Mouse (Mus musculus): ENCODE measurements at regions not wholly inside any gene's neighbourhood (a gene's known extent, or its start where the extent isn't known, plus 50 kb on each side); places are given as distances from the start of the nearest gene placed in this dataset.
A peak's percentile ranks its signal among the peaks of the same experiment; 100 is the strongest.

GRCm38 (mm10) chr19:49741239-49741638, 937.2 kb downstream of the Sorcs1 start:
- no peak for TF ChIP-seq EP300 (IDR thresholded peaks at IDR 0.05)
- no peak for TF ChIP-seq CTCF (IDR thresholded peaks at IDR 0.05)
- Histone ChIP-seq H3K9me3 (ENCODE audit: low read length) (no peaks in the 10 kb centered on the region), H3K27ac (ENCODE audit: low read length) (no peak overlapping the region), H3K4me2 (replicated peaks; ENCODE audit: low read depth, low read length) (no peak overlapping the region), H3K27me3 (replicated peaks; ENCODE audit: insufficient read depth, low read length) (no peaks in the 10 kb centered on the region), H3K4me3 (ENCODE audit: low read depth, low read length) (no peak overlapping the region), H3K36me3 (ENCODE audit: insufficient read depth, low read length) (no peaks in the 10 kb centered on the region), H3K9ac (replicated peaks; ENCODE audit: low read depth) (no peak overlapping the region), H3K4me1 (ENCODE audit: insufficient read depth, low read depth, low read length) (no peaks in the 10 kb centered on the region)
- 79% methylated on average over 6 of the region's 6 CpGs for WGBS
- DNase-seq (ENCODE audit: low spot score): peak; percentile 23
- no peak for ATAC-seq

GRCm38 (mm10) chr19:49739483-49740175, 938.8 kb downstream of the Sorcs1 start:
- Histone ChIP-seq H3K9ac (replicated peaks; ENCODE audit: low read depth) (no peak overlapping the region), H3K9me3 (ENCODE audit: low read length) (no peaks in the 10 kb centered on the region), H3K27ac (ENCODE audit: low read length) (no peak overlapping the region), H3K4me1 (ENCODE audit: insufficient read depth, low read depth, low read length) (no peaks in the 10 kb centered on the region), H3K4me3 (ENCODE audit: low read depth, low read length) (no peak overlapping the region), H3K4me2 (replicated peaks; ENCODE audit: low read depth, low read length) (no peak overlapping the region), H3K36me3 (ENCODE audit: insufficient read depth, low read length) (no peaks in the 10 kb centered on the region), H3K27me3 (replicated peaks; ENCODE audit: insufficient read depth, low read length) (no peaks in the 10 kb centered on the region)
- TF ChIP-seq EP300 (IDR thresholded peaks at IDR 0.05) (no peak), CTCF (IDR thresholded peaks at IDR 0.05) (no peak)
- ATAC-seq (no peak), DNase-seq (ENCODE audit: low spot score) (no peak)
- WGBS: 51% methylated on average over 13 of the region's 13 CpGs

GRCm38 (mm10) chr19:49697659-49698058, 980.8 kb downstream of the Sorcs1 start:
- Histone ChIP-seq H3K36me3 (ENCODE audit: insufficient read depth, low read length) (no peaks in the 10 kb centered on the region), H3K27ac (ENCODE audit: low read length) (no peak overlapping the region), H3K9me3 (ENCODE audit: low read length) (no peaks in the 10 kb centered on the region), H3K27me3 (replicated peaks; ENCODE audit: insufficient read depth, low read length) (no peaks in the 10 kb centered on the region), H3K4me3 (ENCODE audit: low read depth, low read length) (no peak overlapping the region), H3K4me1 (ENCODE audit: insufficient read depth, low read depth, low read length) (no peaks in the 10 kb centered on the region), H3K4me2 (replicated peaks; ENCODE audit: low read depth, low read length) (no peak overlapping the region), H3K9ac (replicated peaks; ENCODE audit: low read depth) (no peak overlapping the region)
- ATAC-seq (no peak), DNase-seq (ENCODE audit: low spot score) (no peak)
- no peak for TF ChIP-seq EP300 (IDR thresholded peaks at IDR 0.05)
- 45% methylated on average over 1 of the region's 1 CpGs for WGBS

GRCm38 (mm10) chr19:49685588-49686281, 992.7 kb downstream of the Sorcs1 start:
- Histone ChIP-seq H3K9me3 (ENCODE audit: low read length) (peaks cover 2% of the 10 kb centered on the region; the same call in 1 of the 2 replicates), H3K4me3 (ENCODE audit: low read depth, low read length) (no peak overlapping the region), H3K9ac (replicated peaks; ENCODE audit: low read depth) (no peak overlapping the region), H3K27ac (ENCODE audit: low read length) (no peak overlapping the region), H3K4me2 (replicated peaks; ENCODE audit: low read depth, low read length) (no peak overlapping the region), H3K27me3 (replicated peaks; ENCODE audit: insufficient read depth, low read length) (no peaks in the 10 kb centered on the region), H3K36me3 (ENCODE audit: insufficient read depth, low read length) (no peaks in the 10 kb centered on the region), H3K4me1 (ENCODE audit: insufficient read depth, low read depth, low read length) (no peaks in the 10 kb centered on the region)
- DNase-seq (ENCODE audit: low spot score) (no peak), ATAC-seq (no peak)
- WGBS: 91% methylated on average over 15 of the region's 15 CpGs
- TF ChIP-seq EP300 (IDR thresholded peaks at IDR 0.05) (no peak), CTCF (IDR thresholded peaks at IDR 0.05) (no peak)

- H3K36me3 ChIP-seq (ENCODE audit: insufficient read depth, low read length): no peaks in the 10 kb centered on the region
- no peak for DNase-seq (ENCODE audit: low spot score)
- no peak for ATAC-seq
- no peaks in the 10 kb centered on the region for H3K4me1 ChIP-seq (ENCODE audit: insufficient read depth, low read depth, low read length)
- no peaks in the 10 kb centered on the region for H3K27me3 ChIP-seq (replicated peaks; ENCODE audit: insufficient read depth, low read length)
- H3K4me3 ChIP-seq (ENCODE audit: low read depth, low read length): no peak overlapping the region
- no peak overlapping the region for H3K9ac ChIP-seq (replicated peaks; ENCODE audit: low read depth)
- peaks cover 2% of the 10 kb centered on the region; the same call in 1 of the 2 replicates for H3K9me3 ChIP-seq (ENCODE audit: low read length)
- TF ChIP-seq CTCF (IDR thresholded peaks at IDR 0.05): no peak
- no peak for TF ChIP-seq EP300 (IDR thresholded peaks at IDR 0.05)
- no peak overlapping the region for H3K27ac ChIP-seq (ENCODE audit: low read length)
- H3K4me2 ChIP-seq (replicated peaks; ENCODE audit: low read depth, low read length): no peak overlapping the region
- WGBS: 62% methylated on average over 3 of the region's 3 CpGs
Measured at GRCm38 (mm10) chr19:49681204-49681603, 997.2 kb downstream of the Sorcs1 start.

GRCm38 (mm10) chr19:49680006-49680405, 998.4 kb downstream of the Sorcs1 start:
- no peaks in the 10 kb centered on the region for H3K27me3 ChIP-seq (replicated peaks; ENCODE audit: insufficient read depth, low read length)
- no peak overlapping the region for H3K9ac ChIP-seq (replicated peaks; ENCODE audit: low read depth)
- H3K36me3 ChIP-seq (ENCODE audit: insufficient read depth, low read length): no peaks in the 10 kb centered on the region
- no peak for ATAC-seq
- no peak overlapping the region for H3K4me3 ChIP-seq (ENCODE audit: low read depth, low read length)
- DNase-seq (ENCODE audit: low spot score): no peak
- H3K4me2 ChIP-seq (replicated peaks; ENCODE audit: low read depth, low read length): no peak overlapping the region
- peaks cover 2% of the 10 kb centered on the region; the same call in 1 of the 2 replicates for H3K9me3 ChIP-seq (ENCODE audit: low read length)
- H3K27ac ChIP-seq (ENCODE audit: low read length): no peak overlapping the region
- no peaks in the 10 kb centered on the region for H3K4me1 ChIP-seq (ENCODE audit: insufficient read depth, low read depth, low read length)
- WGBS: 85% methylated on average over 3 of the region's 3 CpGs
- no peak for TF ChIP-seq EP300 (IDR thresholded peaks at IDR 0.05)
- no peak for TF ChIP-seq CTCF (IDR thresholded peaks at IDR 0.05)

All from lung, postnatal 0 days (tissue).